Mouse (Mus musculus) heart, postnatal 14 days (tissue): Measurements from ENCODE around the gene Mecom. TPM values are rescaled to one million over a fixed set of nuclear protein-coding genes. Genes with fewer than 3 reads are reported as not detected.
A peak's percentile ranks its signal among the peaks of the same experiment; 100 is the strongest.

Experiments used
- DNase-seq, 2 experiments: peaks; one replicate each; pipeline ENCODE4 v3.0.0; 2021 to 2022
- intact Hi-C: fragments of 180-260 bp; cut with DNase I; formaldehyde crosslinking; loops from one replicate; pipeline ENCODE4 v1.15.1; 2025
- total RNA-seq, 2 experiments: library from RNA; stranded (reverse); gene quantifications; 2 replicates each; pipeline ENCODE4 v1.2.3; 2021

Mecom gene
- total RNA-seq, 2 experiments from 2014 or later: 21.8 to 28.1 TPM

DNA sequence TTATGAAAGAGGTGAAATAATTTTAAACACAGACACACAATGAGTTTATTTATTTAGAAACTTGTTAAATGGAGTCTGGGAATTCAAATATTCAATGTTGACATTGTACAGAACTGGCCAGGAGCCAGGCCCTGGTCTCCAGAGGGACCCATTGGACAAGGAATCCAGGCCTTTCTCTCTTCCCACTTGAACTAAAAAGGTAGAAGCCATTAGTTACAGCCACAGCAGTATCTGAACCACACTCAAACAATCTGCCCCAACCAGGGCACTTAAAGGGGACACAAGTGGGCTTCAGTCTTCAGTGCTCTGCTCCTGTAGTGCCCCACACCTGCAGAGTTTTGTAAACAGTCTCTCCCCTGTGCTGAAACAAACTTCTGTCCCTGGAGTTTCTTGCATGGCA lies 44.0 kb downstream of the Mecom start:
- intact Hi-C loops: no loop called here
- no peak for DNase-seq

DNA sequence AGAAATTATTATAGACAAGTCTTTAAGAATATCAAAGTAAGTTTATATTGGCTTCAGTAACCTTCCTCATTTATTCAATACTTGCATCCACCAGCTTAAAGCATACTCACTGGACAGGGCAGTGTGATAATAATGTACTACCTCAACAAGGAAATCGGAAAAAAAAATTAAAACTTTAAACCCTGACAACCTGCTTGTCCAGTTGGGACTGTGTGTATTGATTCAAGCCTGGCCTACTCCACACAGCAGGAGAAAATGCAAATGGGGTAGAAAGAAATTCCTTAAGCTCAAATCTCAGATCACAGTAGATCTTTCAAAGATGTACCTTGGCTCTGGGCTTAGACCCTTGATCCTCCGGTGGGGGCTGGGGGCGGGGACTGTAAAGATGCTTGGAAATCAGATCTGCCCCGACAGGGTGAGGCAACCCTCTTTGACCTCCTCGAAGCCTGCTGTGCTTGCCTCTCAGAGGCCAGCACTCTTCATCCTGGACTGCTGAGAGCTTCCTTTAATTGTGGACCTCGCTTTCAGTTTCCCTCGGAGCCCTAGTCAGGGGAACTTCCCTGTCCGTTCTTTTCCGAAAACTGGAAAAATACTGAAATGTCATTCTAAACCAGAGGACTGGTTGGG lies 49.5 kb downstream of the Mecom start:
- DNase-seq: no peak
- intact Hi-C loops: no loop called here

DNA sequence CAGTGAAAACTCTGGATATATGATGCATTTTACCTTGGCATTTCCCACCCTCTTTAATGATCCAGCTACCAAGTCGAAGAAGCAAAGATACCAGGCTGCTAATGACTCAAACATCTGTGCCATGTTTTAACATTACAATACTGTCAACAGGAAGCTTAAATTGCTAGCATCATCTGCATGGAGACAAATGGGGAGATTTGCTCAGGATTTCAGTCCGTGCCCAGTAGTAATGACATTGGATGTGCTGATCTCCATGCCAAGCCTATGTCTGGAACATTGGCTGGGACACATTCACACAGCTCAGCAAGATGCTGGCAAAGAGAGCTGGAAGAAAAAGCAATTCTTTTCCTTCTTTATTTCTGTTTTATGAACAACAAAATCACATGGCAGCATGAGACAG lies 53.4 kb downstream of the Mecom start:
- no peak for DNase-seq
- intact Hi-C loops: no loop called here

DNA sequence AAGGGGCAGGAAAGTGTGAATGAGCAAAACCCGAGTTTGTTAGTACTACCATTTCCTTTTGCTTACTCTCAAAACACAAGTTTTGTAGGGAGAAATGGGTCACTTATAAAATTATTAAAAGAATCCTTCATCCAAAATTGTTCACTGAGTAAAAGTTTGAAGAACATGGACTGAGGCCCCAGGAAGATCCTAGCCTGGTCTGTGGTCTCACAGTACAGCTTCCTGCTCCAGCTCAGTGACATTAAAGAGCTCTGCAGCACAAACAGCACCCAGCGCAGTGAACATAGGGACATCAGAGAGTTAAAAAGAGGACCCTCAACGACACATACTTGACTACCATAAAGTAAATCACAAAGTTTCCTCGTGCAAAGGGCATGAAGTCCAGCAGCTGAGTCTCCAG lies 59.0 kb downstream of the Mecom start:
- intact Hi-C loops: no loop called here

DNA sequence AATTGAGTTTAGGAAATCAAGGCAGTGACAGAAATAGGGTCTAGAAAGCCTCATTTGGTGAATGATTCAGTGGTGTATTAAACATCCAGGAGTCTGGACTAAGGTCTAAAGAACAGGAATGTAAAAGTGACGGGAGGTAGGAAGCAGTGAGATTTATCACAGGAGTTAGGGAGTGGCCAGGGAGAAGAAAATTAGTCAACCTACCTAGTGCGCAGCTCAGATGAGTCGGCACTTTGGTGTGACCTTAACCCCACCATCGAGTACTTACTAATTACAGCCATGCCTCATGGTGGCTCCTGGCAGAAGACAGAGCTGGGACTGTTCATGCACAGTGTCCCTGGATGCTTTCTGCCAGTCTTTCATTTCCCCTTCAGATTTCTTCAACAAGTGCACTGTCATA lies 61.4 kb downstream of the Mecom start:
- DNase-seq: no peak
- intact Hi-C loops: no loop called here

More for the DNA sequence above, 59.0 kb downstream of the Mecom start:
- no peak for DNase-seq

DNA sequence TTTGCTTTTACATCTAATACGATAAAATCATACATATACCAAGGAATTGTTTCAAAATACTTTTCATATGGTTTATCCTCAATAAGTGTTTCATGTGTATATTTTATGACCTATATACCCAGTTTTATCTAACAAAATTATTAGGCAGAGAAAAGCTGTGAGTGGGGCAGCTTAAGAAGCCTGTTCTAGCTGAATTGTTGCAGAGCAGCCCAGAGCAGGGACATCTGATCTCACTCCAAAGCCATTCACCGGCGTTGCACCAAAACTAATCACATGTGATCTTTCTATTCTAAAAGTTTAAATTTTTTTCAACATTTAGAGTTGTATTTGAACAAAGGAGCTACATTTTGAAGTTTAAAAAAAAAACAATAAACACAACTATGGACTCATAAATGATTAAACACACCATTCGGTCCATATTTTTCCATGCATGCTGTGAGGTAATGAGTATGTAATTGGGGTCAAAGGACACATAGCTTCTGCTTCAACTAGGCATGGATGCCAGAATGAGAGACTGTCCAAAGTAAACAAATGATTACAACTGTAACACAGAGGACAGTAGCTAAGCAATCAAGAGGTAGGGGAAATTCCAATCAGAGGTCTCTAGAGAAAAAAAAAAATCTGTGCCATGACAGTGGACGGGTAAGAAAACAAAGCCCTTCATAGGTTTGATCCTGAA lies 64.7 kb downstream of the Mecom start:
- no peak for DNase-seq
- intact Hi-C loops: no loop called here

DNA sequence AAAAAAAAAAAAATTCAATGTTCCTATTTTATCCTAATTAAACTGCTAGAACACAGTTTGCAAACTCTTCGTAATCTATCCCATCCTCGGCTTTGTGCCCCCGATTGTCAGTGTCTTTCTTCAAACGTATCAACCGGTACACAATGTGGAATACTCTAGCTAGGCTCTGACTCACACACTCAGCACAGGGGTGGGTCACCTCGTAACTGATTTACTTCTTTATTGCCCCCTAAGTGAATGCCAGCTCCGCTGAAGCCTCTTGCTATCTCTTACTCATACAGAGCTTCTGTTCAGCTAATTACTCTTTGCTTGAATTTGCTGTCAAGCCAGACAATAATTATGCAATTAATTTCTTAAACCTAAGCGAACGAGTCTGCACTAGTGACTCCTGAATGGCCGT lies 66.1 kb downstream of the Mecom start:
- no peak for DNase-seq
- intact Hi-C loops: no loop called here

DNA sequence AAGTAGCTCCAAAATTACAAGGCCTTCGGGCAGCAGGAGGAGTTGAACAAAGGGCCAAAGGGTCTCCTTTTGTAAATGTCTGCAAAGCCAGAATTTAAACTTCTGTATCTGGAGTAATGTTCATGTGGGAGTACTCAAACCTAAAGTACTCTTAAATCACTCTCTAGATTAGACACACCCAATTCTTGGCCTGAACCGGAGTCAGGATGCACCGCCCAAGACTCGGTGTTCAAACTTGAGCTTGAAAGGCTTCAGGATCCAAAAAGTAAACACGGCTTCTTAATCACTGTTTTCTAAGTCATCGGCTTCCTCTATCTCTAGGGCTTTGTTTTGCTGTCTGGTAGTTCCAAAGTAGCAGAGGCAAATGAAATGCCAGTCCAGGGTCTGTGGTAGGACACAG lies 67.3 kb downstream of the Mecom start:
- DNase-seq: no peak
- intact Hi-C loops: no loop called here

DNA sequence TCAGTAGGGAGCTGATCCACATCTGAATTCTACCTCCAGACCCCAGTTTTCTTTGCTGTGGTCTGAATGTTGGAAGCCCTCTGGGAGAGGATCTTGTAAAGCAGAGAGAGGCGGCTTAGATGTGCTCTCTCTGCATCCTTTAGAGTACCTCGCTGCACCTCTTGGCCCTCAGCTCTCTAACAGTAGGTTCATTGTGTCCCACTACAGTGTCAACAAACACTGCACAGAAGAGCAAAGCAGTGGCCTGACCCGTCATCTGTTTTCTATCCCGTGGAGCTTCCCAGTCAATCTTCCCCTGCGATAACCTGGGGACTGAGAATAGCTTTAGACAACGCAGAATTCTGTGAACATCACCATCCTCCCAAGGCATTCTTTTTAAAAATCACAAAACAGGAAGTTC lies 69.6 kb downstream of the Mecom start:
- DNase-seq: no peak
- intact Hi-C loops: no loop called here

DNA sequence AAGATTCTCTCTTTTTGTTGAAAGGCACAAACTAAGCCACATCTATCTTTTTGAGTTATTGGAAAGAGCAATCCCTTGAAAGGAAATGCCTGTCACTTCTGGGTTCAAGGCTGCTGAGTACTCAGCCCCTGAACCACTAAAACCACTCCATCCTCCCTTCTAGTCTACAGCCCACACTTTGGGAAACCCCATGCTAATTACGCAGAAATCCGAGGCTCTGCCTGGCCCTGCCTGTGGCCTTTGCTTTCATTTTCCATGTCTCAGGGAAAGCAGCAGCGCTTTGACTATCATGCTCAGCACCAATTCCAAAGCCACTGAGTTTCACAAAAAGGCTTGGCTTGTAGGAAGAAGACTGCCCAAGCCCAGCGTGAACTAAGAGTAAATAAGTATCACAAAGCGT lies 70.8 kb downstream of the Mecom start:
- no peak for DNase-seq

DNA sequence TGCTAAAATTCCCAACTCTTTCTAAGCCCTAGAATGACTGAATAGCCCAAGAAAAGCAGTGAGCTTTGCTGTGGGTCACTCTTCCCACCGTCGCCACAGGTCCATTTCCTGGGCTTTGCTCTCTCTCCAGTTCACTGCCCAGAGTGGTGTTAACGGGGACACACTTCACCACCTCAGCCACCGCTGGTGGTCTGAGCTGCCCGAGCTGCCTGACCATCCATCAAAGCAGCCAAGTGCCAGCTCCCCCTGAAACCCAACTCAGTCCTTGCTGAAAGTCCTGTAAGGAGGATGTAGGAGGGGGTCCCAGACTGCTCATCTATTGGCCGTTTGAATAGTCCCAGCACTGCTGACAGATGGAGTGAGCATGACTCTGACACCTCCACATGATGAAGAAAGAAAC lies 72.2 kb downstream of the Mecom start:
- DNase-seq: no peak
- intact Hi-C loops: no loop called here

More for the DNA sequence above, 70.8 kb downstream of the Mecom start:
- intact Hi-C loops: no loop called here

DNA sequence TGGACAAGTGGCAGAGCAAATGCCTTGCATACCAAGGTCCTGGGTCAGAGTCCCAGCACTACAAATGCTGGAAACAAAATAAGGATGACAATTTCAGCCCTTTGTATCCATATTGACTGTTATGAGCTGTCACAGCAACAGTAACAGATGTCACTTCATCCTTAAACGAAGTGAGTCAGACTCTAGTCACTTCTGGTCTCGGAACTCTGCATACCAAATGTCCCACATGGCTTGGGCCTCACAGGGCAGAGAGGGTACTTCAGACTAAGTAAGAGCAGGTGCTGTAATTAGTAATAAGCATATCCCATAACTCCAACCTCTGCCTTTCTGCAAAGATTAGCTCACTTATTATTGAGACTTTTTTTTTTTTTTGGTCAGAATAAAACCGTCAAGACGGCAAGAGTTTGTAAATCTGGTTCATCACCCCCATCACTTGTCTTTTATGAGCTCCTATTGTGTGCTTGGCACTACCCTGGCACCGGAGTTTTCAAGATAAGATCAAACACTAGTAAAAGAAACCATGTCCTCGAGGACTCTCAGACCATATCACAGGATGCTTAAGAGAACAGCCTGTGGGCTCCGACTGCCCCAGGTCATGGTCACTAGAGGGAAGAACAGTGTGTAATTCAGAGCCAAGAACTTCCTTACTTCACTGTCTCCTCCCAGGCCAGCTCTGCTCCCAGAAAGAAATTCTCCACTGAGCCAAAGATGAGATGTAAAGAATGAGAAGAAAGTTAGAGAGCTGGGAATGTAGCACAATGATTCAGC lies 79.6 kb downstream of the Mecom start:
- intact Hi-C loops: no loop called here
- no peak for DNase-seq

DNA sequence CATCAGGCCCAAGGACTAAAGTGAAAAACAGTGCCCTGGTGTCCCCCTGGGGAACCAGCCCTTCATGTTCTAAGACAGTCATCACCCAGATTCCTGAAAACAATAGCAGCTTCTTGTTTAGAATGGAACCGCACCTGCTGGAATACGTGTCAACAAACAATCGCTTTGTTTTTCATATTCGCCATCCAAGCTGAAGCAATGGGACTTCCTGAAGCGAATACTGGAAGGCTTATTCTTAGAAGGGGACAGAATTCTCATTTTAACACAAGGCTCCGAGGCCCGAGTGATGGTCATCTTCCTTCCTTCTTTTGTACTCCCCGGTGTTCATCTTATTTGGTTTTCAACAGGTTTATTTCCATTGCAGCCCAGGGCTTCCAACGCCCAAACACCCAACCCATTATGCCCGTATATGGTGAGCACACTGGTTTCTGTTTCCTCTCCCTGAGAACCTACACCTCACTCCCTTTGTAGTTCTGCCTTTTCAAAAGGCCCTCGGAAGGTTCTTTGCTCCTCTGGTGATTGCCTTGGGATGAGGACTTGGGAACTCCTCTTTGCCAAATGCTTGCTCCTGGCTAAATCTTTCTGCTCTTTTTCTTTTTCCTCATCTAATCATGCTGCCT lies 81.7 kb downstream of the Mecom start:
- DNase-seq: no peak
- intact Hi-C loops: no loop called here

DNA sequence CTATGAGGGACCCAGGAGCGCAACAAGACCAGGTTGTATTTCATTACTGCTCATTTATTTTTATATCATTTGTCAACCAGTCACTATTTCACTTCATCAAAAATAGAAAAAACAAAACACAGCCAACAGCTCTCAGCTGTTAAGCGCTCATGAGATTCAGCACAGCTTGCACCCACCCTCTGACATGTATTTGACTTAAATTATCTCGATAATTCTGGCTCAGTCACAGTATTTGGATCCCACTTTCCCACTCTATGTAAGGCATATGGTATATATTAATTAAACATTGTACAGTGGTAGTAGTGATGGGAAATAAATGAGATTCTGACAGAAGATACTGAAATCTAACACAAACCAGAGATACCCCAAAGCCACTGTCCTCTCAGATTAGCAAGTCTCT lies 83.3 kb downstream of the Mecom start:
- no peak for DNase-seq
- intact Hi-C loops: loop anchor here (5.0 kb wide), 1 partner anchor 43 kb away; no protein-coding TSS in a partner anchor

DNA sequence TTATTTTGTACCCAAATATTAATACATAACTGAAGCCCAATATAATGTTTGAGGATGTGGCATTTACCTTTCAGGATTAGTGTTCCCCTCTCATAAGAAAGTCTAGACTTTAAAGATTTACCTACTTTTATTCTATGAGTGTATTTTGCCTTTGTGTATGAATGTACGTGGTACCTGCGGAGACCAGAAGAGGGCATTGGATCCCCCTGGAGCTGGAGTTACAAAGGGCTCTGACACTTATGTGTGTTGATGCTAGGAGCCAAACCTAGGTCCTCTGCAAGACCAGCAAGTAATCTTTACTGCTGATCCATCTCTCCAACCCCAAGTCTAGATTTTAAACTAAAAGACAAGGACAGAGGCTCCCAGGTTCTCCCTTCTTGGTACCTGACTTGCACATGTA lies 86.0 kb downstream of the Mecom start:
- no peak for DNase-seq
- intact Hi-C loops: loop anchor here (5.0 kb wide), 1 partner anchor 45 kb away; no protein-coding TSS in a partner anchor

DNA sequence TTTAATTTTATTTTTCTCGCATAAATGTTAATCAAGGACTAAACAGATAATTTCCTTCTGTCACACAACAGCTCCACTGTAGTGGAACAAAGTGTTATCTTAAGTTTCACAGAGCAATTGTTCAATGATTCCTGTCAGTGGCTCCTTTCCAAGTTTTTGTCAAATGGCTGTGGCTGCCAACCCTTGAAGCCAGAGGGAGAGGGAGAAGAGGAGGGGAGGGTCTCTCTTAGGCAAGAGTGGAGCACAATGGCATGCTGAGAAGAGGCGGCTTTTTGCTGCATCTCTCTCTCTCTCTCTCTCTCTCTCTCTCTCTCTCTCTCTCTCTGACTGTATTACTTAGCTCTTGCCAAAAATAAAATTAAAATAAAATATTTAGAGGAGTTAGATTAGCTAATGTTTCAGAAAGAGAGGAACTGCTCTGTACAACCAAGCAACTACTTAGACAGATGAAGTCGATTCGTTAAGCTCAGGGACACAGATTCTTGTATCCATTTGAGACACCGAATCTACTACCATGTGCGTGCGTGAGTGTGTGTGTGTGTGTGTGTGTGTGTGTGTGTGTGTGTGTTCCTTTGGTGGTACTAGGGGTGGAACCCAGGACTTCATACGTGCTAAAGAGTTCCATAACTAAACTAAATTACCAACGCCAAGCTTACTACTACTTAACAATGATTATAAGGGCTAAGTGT lies 86.8 kb downstream of the Mecom start:
- intact Hi-C loops: loop anchor here (5.0 kb wide), 1 partner anchor 46 kb away; no protein-coding TSS in a partner anchor

DNA sequence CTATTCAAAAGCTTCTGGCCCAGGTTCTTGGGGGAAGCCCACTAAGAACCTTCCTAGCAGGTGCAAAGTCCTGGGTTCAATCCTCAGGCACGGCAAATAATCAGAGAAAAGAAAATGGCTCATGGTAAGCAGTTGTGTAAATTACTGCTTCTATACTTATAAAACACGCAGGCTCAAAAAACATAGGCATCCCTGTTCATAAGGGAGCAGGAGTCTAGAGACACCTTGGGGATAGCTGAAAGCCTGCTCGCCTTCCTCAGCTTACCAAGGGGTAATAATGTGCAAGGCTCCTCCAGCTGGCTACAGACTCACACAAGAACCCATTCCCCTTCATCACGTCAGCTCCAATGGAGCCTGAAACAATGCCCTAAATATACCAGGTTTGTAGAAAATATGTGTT lies 88.2 kb downstream of the Mecom start:
- no peak for DNase-seq
- intact Hi-C loops: loop anchor here (5.0 to 10.0 kb wide), 2 partner anchors 48 to 645 kb away; no protein-coding TSS in a partner anchor

More for the DNA sequence above, 86.8 kb downstream of the Mecom start:
- DNase-seq: peak; percentile 34 to 46

DNA sequence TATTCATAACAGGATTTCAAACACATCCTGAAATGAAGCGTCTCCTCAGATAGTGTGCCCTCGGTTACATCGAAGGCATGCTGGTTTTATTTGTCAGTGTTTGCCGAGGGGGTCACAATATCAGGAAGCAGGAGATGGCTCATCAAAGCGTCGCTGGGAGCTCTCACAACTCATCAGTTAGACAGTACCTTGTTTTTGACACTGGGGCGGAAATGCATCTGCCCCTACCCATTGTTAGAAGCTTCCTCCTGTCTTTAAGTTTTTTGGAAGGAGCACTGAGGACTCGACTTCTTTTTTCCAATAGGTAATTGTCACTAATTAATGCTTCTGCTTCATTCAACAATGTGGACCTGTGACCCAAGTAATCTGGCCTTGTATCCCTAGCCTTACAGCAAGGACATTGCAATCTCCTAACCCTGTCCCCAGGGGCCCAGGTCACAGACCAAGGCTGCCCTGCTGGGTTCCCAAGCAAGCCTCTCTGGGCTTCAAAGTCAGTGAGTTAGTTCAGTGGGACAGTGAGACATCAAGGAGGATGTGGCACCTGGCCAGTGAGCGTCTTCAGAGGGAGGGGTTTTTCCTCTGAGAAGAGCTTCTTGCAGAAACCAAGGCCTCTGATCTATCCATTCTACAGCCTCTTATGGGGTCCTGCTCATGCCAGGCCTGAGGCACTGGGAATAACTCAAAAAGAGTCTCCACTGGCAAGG lies 89.7 kb downstream of the Mecom start:
- DNase-seq: peak; percentile 13 to 33
- intact Hi-C loops: loop anchor here (10.0 kb wide), 1 partner anchor 643 kb away; no protein-coding TSS in a partner anchor

DNA sequence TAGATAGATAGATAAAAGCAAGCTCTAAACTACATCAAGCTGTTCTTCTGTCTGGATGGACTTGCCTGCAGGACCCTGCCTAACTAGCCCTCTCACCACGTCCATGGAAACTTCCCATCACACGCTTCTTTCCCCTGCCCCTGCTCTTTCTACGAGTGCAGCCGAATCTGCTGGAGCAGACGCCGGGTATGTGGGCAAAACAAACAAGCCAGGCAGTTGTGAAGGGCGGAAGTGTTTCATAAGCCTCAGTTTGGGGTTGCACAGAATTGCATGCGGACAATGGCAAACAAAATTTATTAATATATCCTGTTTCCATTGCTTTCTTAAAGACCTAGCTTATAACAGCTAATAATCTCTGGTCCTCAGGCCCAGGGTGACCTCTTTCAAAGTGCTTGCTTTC lies 91.9 kb downstream of the Mecom start:
- intact Hi-C loops: loop anchor here (10.0 kb wide), 1 partner anchor 641 kb away; no protein-coding TSS in a partner anchor
- DNase-seq: no peak
